Mouse (Mus musculus): ENCODE measurements around the gene Prrg2. TPM values are rescaled to one million over a fixed set of nuclear protein-coding genes. Genes with fewer than 3 reads are reported as not detected.
"Not testable (repeated sequence)": the region's sequence is repeated elsewhere in the genome, so short reads cannot be mapped to it uniquely, and the experiment has no call there.

Gene Prrg2
- polyA plus RNA-seq, 1 experiment: 172 TPM

GRCm38 (mm10) chr7:45103652-45104180 lies 41.2 kb upstream of the Prrg2 start, which contains the start of gene Fcgrt:
TSS of gene Fcgrt (minus strand) at chr7:45103851.
- H3K27me3 ChIP-seq (ENCODE audit: control insufficient read depth, insufficient read depth, low read length): no peaks in the 10 kb centered on the region
- WGBS: 5% methylated on average over 7 of the region's 7 CpGs
- peak within 1 kb of the TSS; percentile 82 for H3K27ac ChIP-seq (ENCODE audit: insufficient read depth, low read depth, low read length)
- peak within 1 kb of the TSS; percentile 64 for H3K4me3 ChIP-seq (ENCODE audit: low read depth, low read length)
- 0 out of 2 replicates have a peak, but pooled peaks cover 2% of the 10 kb centered on the region for H3K36me3 ChIP-seq (ENCODE audit: control insufficient read depth, insufficient read depth, low read length)
- H3K4me1 ChIP-seq (ENCODE audit: control insufficient read depth, insufficient read depth, insufficient read length, low read length): peaks cover 31% of the 10 kb centered on the region
- TF ChIP-seq CTCF (IDR thresholded peaks at IDR 0.05; ENCODE audit: extremely low read depth, insufficient read length, insufficient replicate concordance, low read depth, low read length) (no peak), POLR2A (IDR thresholded peaks at IDR 0.05; ENCODE audit: low read depth, low read length) (peak; percentile 60)

- no peaks in the 10 kb centered on the region for H3K27me3 ChIP-seq (ENCODE audit: control insufficient read depth, insufficient read depth, low read length)
- peaks cover 31% of the 10 kb centered on the region for H3K4me1 ChIP-seq (ENCODE audit: control insufficient read depth, insufficient read depth, insufficient read length, low read length)
- WGBS: 20% methylated on average over 9 of the region's 9 CpGs
- H3K4me3 ChIP-seq (ENCODE audit: low read depth, low read length): peak overlapping the region; percentile 64
- TF ChIP-seq POLR2A (IDR thresholded peaks at IDR 0.05; ENCODE audit: low read depth, low read length): no peak
- no peak for TF ChIP-seq CTCF (IDR thresholded peaks at IDR 0.05; ENCODE audit: extremely low read depth, insufficient read length, insufficient replicate concordance, low read depth, low read length)
- H3K36me3 ChIP-seq (ENCODE audit: control insufficient read depth, insufficient read depth, low read length): 0 out of 2 replicates have a peak, but pooled peaks cover 2% of the 10 kb centered on the region
- peak overlapping the region; percentile 82 for H3K27ac ChIP-seq (ENCODE audit: insufficient read depth, low read depth, low read length)
Measured at GRCm38 (mm10) chr7:45102940-45103585, 40.6 kb upstream of the Prrg2 start.

- Histone ChIP-seq H3K4me1 (ENCODE audit: control insufficient read depth, insufficient read depth, insufficient read length, low read length) (peaks cover 31% of the 10 kb centered on the region), H3K27me3 (ENCODE audit: control insufficient read depth, insufficient read depth, low read length) (no peaks in the 10 kb centered on the region), H3K4me3 (ENCODE audit: low read depth, low read length) (peak overlapping the region; percentile 64), H3K27ac (ENCODE audit: insufficient read depth, low read depth, low read length) (peak overlapping the region; percentile 82), H3K36me3 (ENCODE audit: control insufficient read depth, insufficient read depth, low read length) (peaks cover 3% of the 10 kb centered on the region; the same call in 1 of the 2 replicates)
- WGBS: 49% methylated on average over 11 of the region's 11 CpGs
- no peak for TF ChIP-seq CTCF (IDR thresholded peaks at IDR 0.05; ENCODE audit: extremely low read depth, insufficient read length, insufficient replicate concordance, low read depth, low read length)
- TF ChIP-seq POLR2A (IDR thresholded peaks at IDR 0.05; ENCODE audit: low read depth, low read length): no peak
Measured at GRCm38 (mm10) chr7:45102441-45102840, 40.0 kb upstream of the Prrg2 start.

GRCm38 (mm10) chr7:45100046-45100445 lies 37.6 kb upstream of the Prrg2 start:
- H3K4me3 ChIP-seq (ENCODE audit: low read depth, low read length): no peak overlapping the region
- 95% methylated on average over 6 of the region's 6 CpGs for WGBS
- H3K27me3 ChIP-seq (ENCODE audit: control insufficient read depth, insufficient read depth, low read length): no peaks in the 10 kb centered on the region
- peaks cover 20% of the 10 kb centered on the region for H3K4me1 ChIP-seq (ENCODE audit: control insufficient read depth, insufficient read depth, insufficient read length, low read length)
- H3K36me3 ChIP-seq (ENCODE audit: control insufficient read depth, insufficient read depth, low read length): peaks cover 11% of the 10 kb centered on the region; the same call in 1 of the 2 replicates
- no peak for TF ChIP-seq CTCF (IDR thresholded peaks at IDR 0.05; ENCODE audit: extremely low read depth, insufficient read length, insufficient replicate concordance, low read depth, low read length)
- TF ChIP-seq POLR2A (IDR thresholded peaks at IDR 0.05; ENCODE audit: low read depth, low read length): no peak
- no peak overlapping the region for H3K27ac ChIP-seq (ENCODE audit: insufficient read depth, low read depth, low read length)

- Histone ChIP-seq H3K36me3 (ENCODE audit: control insufficient read depth, insufficient read depth, low read length) (peaks cover 12% of the 10 kb centered on the region; the same call in 1 of the 2 replicates), H3K4me1 (ENCODE audit: control insufficient read depth, insufficient read depth, insufficient read length, low read length) (peaks cover 10% of the 10 kb centered on the region), H3K27ac (ENCODE audit: insufficient read depth, low read depth, low read length) (no peak overlapping the region), H3K4me3 (ENCODE audit: low read depth, low read length) (no peak overlapping the region), H3K27me3 (ENCODE audit: control insufficient read depth, insufficient read depth, low read length) (no peaks in the 10 kb centered on the region)
- TF ChIP-seq POLR2A (IDR thresholded peaks at IDR 0.05; ENCODE audit: low read depth, low read length) (no peak), CTCF (IDR thresholded peaks at IDR 0.05; ENCODE audit: extremely low read depth, insufficient read length, insufficient replicate concordance, low read depth, low read length) (peak; percentile 14; the same call in 1 of the 2 replicates)
- 90% methylated on average over 8 of the region's 8 CpGs for WGBS
Measured at GRCm38 (mm10) chr7:45098541-45099240, 36.2 kb upstream of the Prrg2 start.

GRCm38 (mm10) chr7:45097479-45097878 lies 35.0 kb upstream of the Prrg2 start:
- Histone ChIP-seq H3K4me3 (ENCODE audit: low read depth, low read length) (no peak overlapping the region), H3K27ac (ENCODE audit: insufficient read depth, low read depth, low read length) (no peak overlapping the region), H3K27me3 (ENCODE audit: control insufficient read depth, insufficient read depth, low read length) (no peaks in the 10 kb centered on the region), H3K36me3 (ENCODE audit: control insufficient read depth, insufficient read depth, low read length) (peaks cover 12% of the 10 kb centered on the region; the same call in 1 of the 2 replicates), H3K4me1 (ENCODE audit: control insufficient read depth, insufficient read depth, insufficient read length, low read length) (peaks cover 2% of the 10 kb centered on the region; the same call in 1 of the 2 replicates)
- WGBS: 65% methylated on average over 6 of the region's 6 CpGs
- no peak for TF ChIP-seq CTCF (IDR thresholded peaks at IDR 0.05; ENCODE audit: extremely low read depth, insufficient read length, insufficient replicate concordance, low read depth, low read length)
- no peak for TF ChIP-seq POLR2A (IDR thresholded peaks at IDR 0.05; ENCODE audit: low read depth, low read length)

- H3K36me3 ChIP-seq (ENCODE audit: control insufficient read depth, insufficient read depth, low read length); H3K4me1 ChIP-seq (ENCODE audit: control insufficient read depth, insufficient read depth, insufficient read length, low read length); H3K4me3 ChIP-seq (ENCODE audit: low read depth, low read length); H3K27ac ChIP-seq (ENCODE audit: insufficient read depth, low read depth, low read length): not testable (repeated sequence)
- peaks cover 12% of the 10 kb centered on the region for H3K27me3 ChIP-seq (ENCODE audit: control insufficient read depth, insufficient read depth, low read length)
- WGBS: 94% methylated on average over 14 of the region's 14 CpGs
Measured at GRCm38 (mm10) chr7:45095965-45096364, 33.5 kb upstream of the Prrg2 start.
